Mouse (Mus musculus): Measurements from ENCODE around the gene Gm21987. TPM values are rescaled to one million over a fixed set of nuclear protein-coding genes. Genes with fewer than 3 reads are reported as not detected.

The Gm21987 gene
- polyA plus RNA-seq, 1 experiment from 2014 or later = not detected

DNA sequence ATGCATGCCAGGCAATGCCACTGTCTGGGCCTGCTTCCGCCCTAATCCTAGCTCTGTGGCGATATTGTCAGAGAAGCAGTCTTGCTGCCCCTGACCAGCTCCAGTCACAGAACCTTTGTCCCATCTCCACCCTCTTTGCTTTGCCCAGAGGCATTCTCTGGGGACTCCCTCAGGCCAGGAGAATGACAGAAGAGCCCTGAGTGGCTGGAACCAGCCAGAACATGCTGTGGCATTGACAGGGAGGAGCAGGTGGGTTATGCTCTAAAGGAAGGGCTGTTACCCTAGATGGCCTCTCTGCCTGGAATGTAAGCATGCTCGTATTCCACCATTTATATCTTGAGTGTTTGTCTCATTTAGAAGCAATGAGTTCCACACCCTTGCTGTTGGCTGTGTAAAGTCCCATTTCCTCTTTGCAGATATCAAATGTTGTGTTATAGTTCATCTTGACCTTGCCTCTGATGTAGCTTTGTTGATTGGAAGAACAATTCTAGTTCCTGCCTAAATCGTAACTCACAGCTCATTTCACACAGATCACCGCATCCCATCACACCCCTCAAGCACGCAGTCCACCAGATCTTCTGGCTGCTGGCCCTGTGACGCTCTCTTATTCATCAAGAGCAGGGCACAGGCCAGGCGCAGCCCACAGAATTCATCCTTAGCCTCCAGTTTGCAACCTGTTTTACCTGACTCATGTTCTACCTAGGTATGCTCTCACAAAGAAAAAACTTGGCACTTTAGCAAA is 24.0 kb downstream of the Gm21987 start:
- no peaks in the 10 kb centered on the region for H3K9me3 ChIP-seq (ENCODE audit: control insufficient read depth, low read length)
- no peaks in the 10 kb centered on the region for H3K36me3 ChIP-seq (ENCODE audit: control insufficient read depth, insufficient read depth, low read length)
- no peak overlapping the region for H3K27ac ChIP-seq (ENCODE audit: low read depth, low read length)
- no peak overlapping the region for H3K4me2 ChIP-seq (ENCODE audit: low read depth)
- no peak overlapping the region for H3K4me3 ChIP-seq (ENCODE audit: low read depth, low read length)
- DNase-seq (ENCODE audit: low spot score) (no peak), ATAC-seq (ENCODE audit: insufficient read depth, low FRiP score, low TSS enrichment) (no peak)
- WGBS = 82% methylated on average over 8 of the region's 8 CpGs
- H3K4me1 ChIP-seq (ENCODE audit: control insufficient read depth, insufficient read depth, low read length) = no peaks in the 10 kb centered on the region
- H3K27me3 ChIP-seq (ENCODE audit: control insufficient read depth, insufficient read depth, low read length) = no peaks in the 10 kb centered on the region
- no peak overlapping the region for H3K9ac ChIP-seq (ENCODE audit: low read length)

DNA sequence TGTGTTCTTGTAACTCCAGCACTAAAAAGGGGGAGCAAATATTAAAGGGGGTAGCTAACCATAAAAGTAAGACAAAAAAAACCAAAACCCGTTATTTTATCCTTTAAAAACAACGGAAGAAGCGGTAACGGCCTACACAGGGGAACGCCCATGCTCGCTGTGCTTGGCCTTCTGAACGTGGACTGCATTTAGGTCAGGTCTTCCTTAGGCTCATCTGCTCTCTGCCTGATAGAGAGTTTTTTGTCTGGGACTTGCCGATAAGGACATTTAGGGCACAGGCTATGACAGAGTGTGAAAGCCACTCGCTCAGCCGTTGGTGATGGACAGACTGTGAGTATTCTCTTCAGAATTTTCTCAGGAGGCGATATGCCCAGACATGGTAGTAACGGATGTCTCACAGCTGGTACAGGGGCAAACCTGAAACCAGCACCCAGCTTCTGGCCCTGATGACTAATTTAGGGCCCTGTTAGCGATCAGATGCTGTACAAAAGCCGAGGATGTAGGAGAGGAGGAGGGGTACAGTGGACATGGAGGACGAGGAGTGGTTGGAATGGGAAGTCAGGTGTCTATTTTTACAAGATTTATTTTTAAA is 25.0 kb downstream of the Gm21987 start:
- no peak overlapping the region for H3K4me3 ChIP-seq (ENCODE audit: low read depth, low read length)
- ATAC-seq (ENCODE audit: insufficient read depth, low FRiP score, low TSS enrichment) = no peak
- H3K9ac ChIP-seq (ENCODE audit: low read length) = no peak overlapping the region
- H3K27ac ChIP-seq (ENCODE audit: low read depth, low read length) = no peak overlapping the region
- no peaks in the 10 kb centered on the region for H3K4me1 ChIP-seq (ENCODE audit: control insufficient read depth, insufficient read depth, low read length)
- H3K36me3 ChIP-seq (ENCODE audit: control insufficient read depth, insufficient read depth, low read length) = no peaks in the 10 kb centered on the region
- H3K4me2 ChIP-seq (ENCODE audit: low read depth) = no peak overlapping the region
- 88% methylated on average over 15 of the region's 15 CpGs for whole genome bisulfite sequencing
- DNase-seq (ENCODE audit: low spot score) = no peak
- H3K27me3 ChIP-seq (ENCODE audit: control insufficient read depth, insufficient read depth, low read length) = no peaks in the 10 kb centered on the region
- H3K9me3 ChIP-seq (ENCODE audit: control insufficient read depth, low read length) = no peaks in the 10 kb centered on the region

DNA sequence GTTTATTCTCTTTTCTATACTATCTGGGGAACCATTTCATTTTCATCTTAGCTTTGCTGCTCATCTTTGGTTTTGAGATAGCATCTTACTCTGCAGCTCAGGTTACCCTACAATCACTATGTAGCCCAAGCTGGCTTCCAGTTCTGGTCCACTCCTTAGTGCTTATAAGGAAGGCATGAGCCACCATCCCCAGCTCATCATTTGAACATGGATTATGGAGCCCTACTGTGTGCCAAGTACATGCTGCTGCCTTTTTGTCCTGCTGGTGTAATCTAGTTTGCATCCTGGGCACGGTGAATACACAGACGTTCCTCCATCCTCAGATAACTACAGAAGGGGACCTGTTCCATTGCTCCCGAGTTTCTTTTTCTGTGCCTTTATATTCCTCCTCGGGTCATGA is 26.0 kb downstream of the Gm21987 start:
- Histone ChIP-seq H3K36me3 (ENCODE audit: control insufficient read depth, insufficient read depth, low read length) (no peaks in the 10 kb centered on the region), H3K4me3 (ENCODE audit: low read depth, low read length) (no peak overlapping the region), H3K9ac (ENCODE audit: low read length) (no peak overlapping the region), H3K4me1 (ENCODE audit: control insufficient read depth, insufficient read depth, low read length) (no peaks in the 10 kb centered on the region), H3K27me3 (ENCODE audit: control insufficient read depth, insufficient read depth, low read length) (no peaks in the 10 kb centered on the region), H3K4me2 (ENCODE audit: low read depth) (no peak overlapping the region), H3K9me3 (ENCODE audit: control insufficient read depth, low read length) (no peaks in the 10 kb centered on the region), H3K27ac (ENCODE audit: low read depth, low read length) (no peak overlapping the region)
- no peak for DNase-seq (ENCODE audit: low spot score)
- no peak for ATAC-seq (ENCODE audit: insufficient read depth, low FRiP score, low TSS enrichment)
- 84% methylated on average over 4 of the region's 4 CpGs for WGBS

DNA sequence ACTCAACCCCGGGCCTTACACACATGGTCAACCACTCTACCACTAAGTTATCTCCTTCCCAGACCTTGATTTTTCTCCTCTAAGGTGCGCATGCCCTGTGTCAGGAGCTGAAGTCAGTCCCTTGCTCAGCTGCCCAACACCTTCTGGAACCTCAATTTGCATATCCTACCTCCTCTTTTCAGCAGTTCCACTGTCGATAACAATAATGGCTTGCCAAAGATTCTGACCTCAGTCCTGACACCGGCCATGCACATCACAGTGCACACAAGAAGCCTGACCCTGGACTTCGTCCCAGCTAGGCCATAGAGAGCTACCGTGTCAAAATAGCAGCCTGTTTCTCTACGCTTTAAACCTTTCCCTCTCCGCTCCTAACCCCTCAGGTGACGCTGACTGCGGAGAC is 26.6 kb downstream of the Gm21987 start:
- H3K9me3 ChIP-seq (ENCODE audit: control insufficient read depth, low read length) = no peaks in the 10 kb centered on the region
- no peak for ATAC-seq (ENCODE audit: insufficient read depth, low FRiP score, low TSS enrichment)
- no peaks in the 10 kb centered on the region for H3K4me1 ChIP-seq (ENCODE audit: control insufficient read depth, insufficient read depth, low read length)
- no peak overlapping the region for H3K9ac ChIP-seq (ENCODE audit: low read length)
- H3K27me3 ChIP-seq (ENCODE audit: control insufficient read depth, insufficient read depth, low read length) = no peaks in the 10 kb centered on the region
- whole genome bisulfite sequencing = 85% methylated on average over 10 of the region's 10 CpGs
- no peak for DNase-seq (ENCODE audit: low spot score)
- no peaks in the 10 kb centered on the region for H3K36me3 ChIP-seq (ENCODE audit: control insufficient read depth, insufficient read depth, low read length)
- H3K4me2 ChIP-seq (ENCODE audit: low read depth) = no peak overlapping the region
- H3K27ac ChIP-seq (ENCODE audit: low read depth, low read length) = no peak overlapping the region
- no peak overlapping the region for H3K4me3 ChIP-seq (ENCODE audit: low read depth, low read length)

DNA sequence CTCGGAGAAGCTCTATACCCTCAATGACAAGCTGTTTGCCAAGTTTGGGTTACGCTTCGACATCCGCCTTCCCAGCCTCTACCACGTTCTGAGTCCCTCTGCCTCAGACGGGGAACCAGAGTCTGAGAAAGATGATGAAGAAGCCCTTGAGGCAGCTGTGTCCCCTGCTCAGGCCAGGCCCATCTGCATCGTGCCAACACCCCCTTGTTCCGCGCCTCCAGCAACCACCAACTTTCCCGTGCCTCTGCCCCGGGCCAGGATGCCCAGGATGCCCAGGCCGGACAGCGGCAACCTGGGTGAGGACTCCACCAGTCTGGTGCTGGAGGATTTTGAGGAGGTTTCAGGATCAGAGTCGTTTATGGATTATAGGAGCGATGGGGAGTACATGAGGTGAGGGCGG is 27.1 kb downstream of the Gm21987 start:
- no peaks in the 10 kb centered on the region for H3K36me3 ChIP-seq (ENCODE audit: control insufficient read depth, insufficient read depth, low read length)
- no peak overlapping the region for H3K27ac ChIP-seq (ENCODE audit: low read depth, low read length)
- no peaks in the 10 kb centered on the region for H3K27me3 ChIP-seq (ENCODE audit: control insufficient read depth, insufficient read depth, low read length)
- 90% methylated on average over 16 of the region's 16 CpGs for WGBS
- H3K4me3 ChIP-seq (ENCODE audit: low read depth, low read length) = no peak overlapping the region
- H3K4me2 ChIP-seq (ENCODE audit: low read depth) = no peak overlapping the region; the same call in 1 of the 2 replicates
- H3K4me1 ChIP-seq (ENCODE audit: control insufficient read depth, insufficient read depth, low read length) = no peaks in the 10 kb centered on the region
- no peaks in the 10 kb centered on the region for H3K9me3 ChIP-seq (ENCODE audit: control insufficient read depth, low read length)
- ATAC-seq (ENCODE audit: insufficient read depth, low FRiP score, low TSS enrichment) = no peak
- no peak overlapping the region for H3K9ac ChIP-seq (ENCODE audit: low read length)
- no peak for DNase-seq (ENCODE audit: low spot score)

DNA sequence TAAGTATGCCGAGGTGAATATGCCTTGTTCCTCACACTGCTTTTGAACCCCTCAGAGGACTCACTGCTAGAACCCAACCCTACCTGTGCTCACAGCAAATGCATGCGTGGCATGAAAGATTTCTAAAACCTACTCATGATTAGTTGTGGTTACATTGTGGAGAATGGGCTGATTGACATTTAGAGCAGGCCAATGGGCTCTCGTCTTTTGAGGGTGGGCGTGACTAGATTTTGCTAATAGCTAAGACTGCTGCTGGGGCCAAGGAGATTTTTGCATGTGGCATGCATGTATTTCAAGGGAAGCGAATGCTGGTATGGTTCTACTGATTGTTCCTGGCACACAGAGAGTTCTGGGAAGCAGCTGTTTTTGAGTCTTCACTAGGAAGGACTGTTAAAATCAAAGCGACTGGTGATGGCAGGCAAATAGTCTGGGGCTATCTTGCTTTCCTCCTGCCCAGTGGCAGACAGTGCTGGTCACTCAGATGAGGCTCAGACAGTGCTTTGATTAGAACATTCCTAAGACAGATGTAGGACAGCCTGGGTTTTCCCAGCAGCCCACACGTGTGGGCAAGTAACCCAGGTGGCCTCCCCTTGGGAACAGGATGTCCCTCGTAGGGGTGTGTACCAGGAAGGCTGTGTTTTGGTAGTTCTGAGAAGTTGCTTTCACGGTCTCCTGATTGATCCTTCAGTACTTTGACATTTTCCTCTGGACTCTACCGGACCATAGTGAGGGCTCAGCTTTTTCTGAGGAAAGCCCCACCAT is 27.7 kb downstream of the Gm21987 start:
- no peaks in the 10 kb centered on the region for H3K9me3 ChIP-seq (ENCODE audit: control insufficient read depth, low read length)
- no peak overlapping the region; the same call in 1 of the 2 replicates for H3K4me2 ChIP-seq (ENCODE audit: low read depth)

DNA sequence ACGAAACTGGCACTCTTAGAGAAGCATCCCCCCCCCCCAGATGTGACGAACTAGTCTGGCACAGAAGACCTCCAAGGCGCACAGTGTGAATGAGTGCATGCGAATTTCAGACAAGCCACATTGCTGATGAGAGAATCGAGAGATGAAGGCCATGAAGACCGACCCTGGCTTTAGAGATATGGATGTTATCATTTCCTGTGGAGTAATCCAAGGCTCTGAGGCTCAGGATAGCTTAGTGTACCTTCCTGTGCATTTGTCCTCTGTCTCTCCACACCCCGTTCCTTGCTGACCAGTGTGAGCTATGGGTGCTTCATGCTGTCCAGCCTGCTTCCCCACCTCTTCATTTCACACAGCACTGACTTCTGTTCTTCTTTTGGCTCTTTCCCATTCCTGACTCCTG is 28.3 kb downstream of the Gm21987 start:
- H3K36me3 ChIP-seq (ENCODE audit: control insufficient read depth, insufficient read depth, low read length) = no peaks in the 10 kb centered on the region
- no peaks in the 10 kb centered on the region for H3K27me3 ChIP-seq (ENCODE audit: control insufficient read depth, insufficient read depth, low read length)
- 86% methylated on average over 7 of the region's 7 CpGs for WGBS
- no peak overlapping the region for H3K9ac ChIP-seq (ENCODE audit: low read length)
- ATAC-seq (ENCODE audit: insufficient read depth, low FRiP score, low TSS enrichment) = no peak
- no peak overlapping the region for H3K4me2 ChIP-seq (ENCODE audit: low read depth)
- H3K27ac ChIP-seq (ENCODE audit: low read depth, low read length) = no peak overlapping the region
- no peaks in the 10 kb centered on the region for H3K4me1 ChIP-seq (ENCODE audit: control insufficient read depth, insufficient read depth, low read length)
- DNase-seq (ENCODE audit: low spot score) = no peak
- H3K4me3 ChIP-seq (ENCODE audit: low read depth, low read length) = no peak overlapping the region
- no peaks in the 10 kb centered on the region for H3K9me3 ChIP-seq (ENCODE audit: control insufficient read depth, low read length)

More for the DNA sequence above, 27.7 kb downstream of the Gm21987 start:
- DNase-seq (ENCODE audit: low spot score) = no peak
- no peak for ATAC-seq (ENCODE audit: insufficient read depth, low FRiP score, low TSS enrichment)
- no peak overlapping the region for H3K9ac ChIP-seq (ENCODE audit: low read length)
- no peaks in the 10 kb centered on the region for H3K27me3 ChIP-seq (ENCODE audit: control insufficient read depth, insufficient read depth, low read length)
- H3K27ac ChIP-seq (ENCODE audit: low read depth, low read length) = no peak overlapping the region
- WGBS = 83% methylated on average over 10 of the region's 10 CpGs
- H3K4me1 ChIP-seq (ENCODE audit: control insufficient read depth, insufficient read depth, low read length) = no peaks in the 10 kb centered on the region
- H3K36me3 ChIP-seq (ENCODE audit: control insufficient read depth, insufficient read depth, low read length) = no peaks in the 10 kb centered on the region
- no peak overlapping the region for H3K4me3 ChIP-seq (ENCODE audit: low read depth, low read length)

DNA sequence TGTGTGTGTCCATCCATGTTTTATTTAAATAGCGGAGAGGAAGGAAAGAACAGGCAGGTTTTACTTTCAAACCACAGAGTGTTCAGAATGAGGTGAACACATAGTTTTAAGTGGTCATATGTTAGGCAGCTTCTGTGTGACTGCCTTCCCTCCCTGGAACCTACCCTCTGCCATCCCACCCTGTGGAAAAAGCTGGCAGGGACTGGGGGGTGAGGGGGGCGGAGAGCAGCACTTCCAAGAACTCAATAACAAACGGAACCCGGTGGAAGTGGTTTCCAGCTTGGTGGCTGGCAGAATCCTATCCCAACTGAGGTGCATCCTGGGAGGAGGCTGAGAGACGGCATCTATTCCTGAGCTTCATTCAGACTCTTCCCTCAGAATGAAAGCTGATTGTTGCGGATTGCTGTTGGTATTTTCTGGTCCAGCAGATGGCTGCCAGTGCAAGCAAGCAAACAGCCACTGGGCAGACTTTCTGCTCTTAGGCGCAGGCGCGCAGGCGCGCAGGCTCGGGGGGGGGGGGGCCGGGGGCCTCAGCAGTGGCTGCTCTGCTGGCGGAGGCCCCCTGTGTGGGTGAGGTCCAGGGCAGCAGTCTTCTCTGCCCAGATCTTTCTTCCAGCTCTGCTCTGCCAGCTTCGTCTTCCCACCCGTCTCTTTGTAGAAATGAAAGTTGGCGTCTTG is 29.5 kb downstream of the Gm21987 start:
- WGBS = 42% methylated on average over 17 of the region's 17 CpGs
- H3K4me1 ChIP-seq (ENCODE audit: control insufficient read depth, insufficient read depth, low read length) = no peaks in the 10 kb centered on the region
- ATAC-seq (ENCODE audit: insufficient read depth, low FRiP score, low TSS enrichment) = peak; percentile 81
- peak; percentile 68 for DNase-seq (ENCODE audit: low spot score)
- peak overlapping the region; percentile 13 for H3K4me2 ChIP-seq (ENCODE audit: low read depth)
- no peaks in the 10 kb centered on the region for H3K9me3 ChIP-seq (ENCODE audit: control insufficient read depth, low read length)
- H3K27me3 ChIP-seq (ENCODE audit: control insufficient read depth, insufficient read depth, low read length) = no peaks in the 10 kb centered on the region
- H3K9ac ChIP-seq (ENCODE audit: low read length) = 0 out of 2 replicates have a peak overlapping the region, but pooled peaks have one; percentile 12
- no peak overlapping the region for H3K27ac ChIP-seq (ENCODE audit: low read depth, low read length)
- no peaks in the 10 kb centered on the region for H3K36me3 ChIP-seq (ENCODE audit: control insufficient read depth, insufficient read depth, low read length)
- no peak overlapping the region for H3K4me3 ChIP-seq (ENCODE audit: low read depth, low read length)

Data from neural tube, embryonic 11.5 days (tissue).